Mouse (Mus musculus): Measurements from ENCODE around the gene Adra2b. TPM values are rescaled to one million over a fixed set of nuclear protein-coding genes. Genes with fewer than 3 reads are reported as not detected.

Gene Adra2b
- polyA plus RNA-seq, 1 experiment = not detected

GRCm38 (mm10) chr2:127398738-127399137 lies 35.7 kb downstream of the Adra2b start:
- no peak overlapping the region for H3K4me3 ChIP-seq (ENCODE audit: insufficient read depth, low read length)
- H3K27ac ChIP-seq (ENCODE audit: insufficient read depth, low read length) = no peak overlapping the region
- TF ChIP-seq POLR2A (IDR thresholded peaks at IDR 0.05; ENCODE audit: low read depth, low read length) (no peak), CTCF (IDR thresholded peaks at IDR 0.05; ENCODE audit: borderline replicate concordance, insufficient read depth, low read length) (no peak)
- H3K4me1 ChIP-seq (ENCODE audit: control insufficient read depth, insufficient read depth, low read length) = no peaks in the 10 kb centered on the region

- Histone ChIP-seq H3K27ac (ENCODE audit: insufficient read depth, low read length) (no peak overlapping the region), H3K4me3 (ENCODE audit: insufficient read depth, low read length) (no peak overlapping the region), H3K4me1 (ENCODE audit: control insufficient read depth, insufficient read depth, low read length) (no peaks in the 10 kb centered on the region)
- TF ChIP-seq CTCF (IDR thresholded peaks at IDR 0.05; ENCODE audit: borderline replicate concordance, insufficient read depth, low read length) (no peak), POLR2A (IDR thresholded peaks at IDR 0.05; ENCODE audit: low read depth, low read length) (no peak)
Observed at GRCm38 (mm10) chr2:127411126-127411525, 48.1 kb downstream of the Adra2b start.

DNA sequence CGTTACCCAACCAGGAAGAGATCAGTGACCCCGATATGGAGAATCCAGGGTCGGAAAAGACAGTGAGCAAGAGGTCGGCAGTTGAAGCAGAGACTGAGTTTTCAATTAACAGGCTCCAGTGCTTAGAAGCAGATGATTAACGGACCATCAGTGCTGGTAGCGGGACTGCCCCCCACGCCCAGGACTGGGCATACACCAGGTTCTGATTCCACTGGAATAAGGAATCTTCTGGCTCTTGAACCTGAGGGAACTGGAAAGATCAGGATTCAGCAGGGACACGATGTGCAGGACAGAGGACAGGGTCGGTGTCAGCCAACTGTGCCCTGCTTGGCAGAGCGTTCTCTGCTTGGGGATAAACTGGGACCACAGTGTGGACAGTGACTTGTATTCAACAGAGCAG lies 52.8 kb downstream of the Adra2b start:
- no peak overlapping the region for H3K27ac ChIP-seq (ENCODE audit: insufficient read depth, low read length)
- no peaks in the 10 kb centered on the region for H3K4me1 ChIP-seq (ENCODE audit: control insufficient read depth, insufficient read depth, low read length)
- TF ChIP-seq CTCF (IDR thresholded peaks at IDR 0.05; ENCODE audit: borderline replicate concordance, insufficient read depth, low read length) (no peak), POLR2A (IDR thresholded peaks at IDR 0.05; ENCODE audit: low read depth, low read length) (no peak)
- H3K4me3 ChIP-seq (ENCODE audit: insufficient read depth, low read length) = no peak overlapping the region

- TF ChIP-seq POLR2A (IDR thresholded peaks at IDR 0.05; ENCODE audit: low read depth, low read length) (no peak), CTCF (IDR thresholded peaks at IDR 0.05; ENCODE audit: borderline replicate concordance, insufficient read depth, low read length) (no peak)
- H3K27ac ChIP-seq (ENCODE audit: insufficient read depth, low read length) = no peak overlapping the region
Observed at GRCm38 (mm10) chr2:127416706-127417105, 53.7 kb downstream of the Adra2b start.

More at GRCm38 (mm10) chr2:127416706-127417105, 53.7 kb downstream of the Adra2b start:
- Histone ChIP-seq H3K4me3 (ENCODE audit: insufficient read depth, low read length) (no peak overlapping the region), H3K4me1 (ENCODE audit: control insufficient read depth, insufficient read depth, low read length) (no peaks in the 10 kb centered on the region)

Other genes with a start within 250 kb of the Adra2b start
- 25.7 and 38.2 TPM in 2 replicates for gene Ncaph, start 229.3 kb upstream of the Adra2b start, polyA plus RNA-seq (2011; ENCODE audit: insufficient read length, low read depth, missing spikeins)
- 9.7 and 11.0 TPM in 2 replicates for gene Itpripl1, start 219.8 kb upstream of the Adra2b start, polyA plus RNA-seq (2011; ENCODE audit: insufficient read length, low read depth, missing spikeins)
- 1.1 and 1.5 TPM in 2 replicates for gene 1810024B03Rik, start 154.9 kb upstream of the Adra2b start, polyA plus RNA-seq (2011; ENCODE audit: insufficient read length, low read depth, missing spikeins)
- gene Snrnp200, start 154.8 kb upstream of the Adra2b start, polyA plus RNA-seq (2011; ENCODE audit: insufficient read length, low read depth, missing spikeins) = 62.4 and 63.6 TPM in 2 replicates
- gene Ciao1, start 115.4 kb upstream of the Adra2b start, polyA plus RNA-seq (2011; ENCODE audit: insufficient read length, low read depth, missing spikeins) = 23.1 and 28.8 TPM in 2 replicates
- gene Tmem127, start 115.3 kb upstream of the Adra2b start, polyA plus RNA-seq (2011; ENCODE audit: insufficient read length, low read depth, missing spikeins) = 59.2 and 61.2 TPM in 2 replicates
- 36.3 and 44.7 TPM in 2 replicates for gene Stard7, start 93.0 kb upstream of the Adra2b start, polyA plus RNA-seq (2011; ENCODE audit: insufficient read length, low read depth, missing spikeins)
- gene Dusp2, start 27.0 kb upstream of the Adra2b start, polyA plus RNA-seq (2011; ENCODE audit: insufficient read length, low read depth, missing spikeins) = not detected in 2 replicates
- gene Astl, start 24.6 kb upstream of the Adra2b start, polyA plus RNA-seq (2011; ENCODE audit: insufficient read length, low read depth, missing spikeins) = not detected in 2 replicates
- not detected in 2 replicates for gene Gpat2, start 62.0 kb downstream of the Adra2b start, polyA plus RNA-seq (2011; ENCODE audit: insufficient read length, low read depth, missing spikeins)
- 5.1 and 12.3 TPM in 2 replicates for gene Fahd2a, start 81.4 kb downstream of the Adra2b start, polyA plus RNA-seq (2011; ENCODE audit: insufficient read length, low read depth, missing spikeins)
- gene Kcnip3, start 158.9 kb downstream of the Adra2b start, polyA plus RNA-seq (2011; ENCODE audit: insufficient read length, low read depth, missing spikeins) = 2.1 and 2.2 TPM in 2 replicates
- gene Prom2, start 178.3 kb downstream of the Adra2b start, polyA plus RNA-seq (2011; ENCODE audit: insufficient read length, low read depth, missing spikeins) = not detected in 2 replicates
- 2.9 and 3.1 TPM in 2 replicates for gene Zfp661, start 223.9 kb downstream of the Adra2b start, polyA plus RNA-seq (2011; ENCODE audit: insufficient read length, low read depth, missing spikeins)
- gene Mrps5, start 224.0 kb downstream of the Adra2b start, polyA plus RNA-seq (2011; ENCODE audit: insufficient read length, low read depth, missing spikeins) = 57.6 and 70.3 TPM in 2 replicates

Measured in embryonic fibroblast, embryonic 13.5 days (primary cell).